Mouse (Mus musculus) thymus, adult 2 months (tissue): ENCODE measurements at regions not wholly inside any gene's neighbourhood (a gene's known extent, or its start where the extent isn't known, plus 50 kb on each side); places are given as distances from the start of the nearest gene placed in this dataset.

Experiments
- CTCF ChIP-seq: fragments of 200-500 bp; IDR thresholded peaks from 2 replicates; pipeline ENCODE4 v1.5.1; 2012; ENCODE audit warnings: mild to moderate bottlenecking, control low read depth, low read length, moderate library complexity, borderline replicate concordance; ENCODE audit not compliant: control insufficient read depth, poor library complexity, insufficient read depth; ENCODE audit errors: extremely low read depth
- POLR2A ChIP-seq: fragments of 200-500 bp; IDR thresholded peaks from 2 replicates; pipeline ENCODE4 v1.6.1; 2012; ENCODE audit warnings: mild to moderate bottlenecking, low read length, control low read depth, moderate library complexity; ENCODE audit not compliant: control insufficient read depth, poor library complexity, insufficient read depth; ENCODE audit errors: extremely low read depth

DNA sequence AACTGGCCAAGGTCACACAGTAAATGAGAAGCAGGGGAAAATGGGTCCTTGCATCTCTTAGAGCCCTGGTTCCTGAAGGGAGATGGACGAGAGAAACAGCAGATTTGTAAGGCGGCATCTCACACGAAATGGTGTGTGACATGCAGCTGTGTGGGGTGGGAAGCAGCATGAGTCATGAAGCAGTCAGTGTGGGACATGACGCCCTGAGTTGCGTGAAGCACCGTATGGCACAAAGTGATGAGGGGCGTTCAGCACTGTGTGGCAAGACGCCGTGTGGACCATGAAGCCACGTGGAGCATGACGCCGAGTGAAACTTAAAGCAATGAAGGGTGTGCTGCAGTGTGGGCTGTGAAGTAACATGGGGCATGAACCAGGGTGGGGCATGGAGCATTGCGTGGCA is 414.9 kb upstream of the Zmiz1 start:
- TF ChIP-seq CTCF (no peak), POLR2A (no peak)
